Mouse (Mus musculus): ENCODE data around the gene Nmt1.

GRCm38 (mm10) chr11:103114270-103114943, 86.4 kb downstream of the Nmt1 start:
- TF ChIP-seq POLR2A (IDR thresholded peaks at IDR 0.05; ENCODE audit: low read depth, low read length) = no peak
- TF ChIP-seq CTCF (IDR thresholded peaks at IDR 0.05; ENCODE audit: borderline replicate concordance, insufficient read depth, low read length) = no peak

All from embryonic fibroblast, embryonic 13.5 days (primary cell).